Mouse (Mus musculus) MEL (cell line): ENCODE data around the gene Neto2. TPM values are rescaled to one million over a fixed set of nuclear protein-coding genes. Genes with fewer than 3 reads are reported as not detected.
A peak's percentile ranks its signal among the peaks of the same experiment; 100 is the strongest.

Experiments
- DNase-seq: peaks from one replicate; pipeline ENCODE4 v3.0.0; 2011; ENCODE audit warnings: low read depth, low spot score
- H3K27ac ChIP-seq: 2 replicates; pipeline ENCODE4 v1.5.1; 2012; ENCODE audit warnings: low read depth, mild to moderate bottlenecking, control low read depth, low read length, moderate library complexity; ENCODE audit not compliant: control insufficient read depth
- H3K27me3 ChIP-seq, 2 experiments: fragments of 150-350 bp in 1 of 2; sonication (generic) in 1 of 2; 2 replicates each; pipeline ENCODE4 v1.6.1; 2012; ENCODE audit warnings: low read length in 2 of 2, mild to moderate bottlenecking in 2 of 2, improper control_type of control experiment in 1 of 2, moderate library complexity in 1 of 2; ENCODE audit not compliant: insufficient read depth in 2 of 2, control insufficient read depth in 1 of 2
- H3K36me3 ChIP-seq, 2 experiments: 2 replicates each; pipeline ENCODE4 v1.6.1; 2012 to 2014; ENCODE audit warnings: low read length in 2 of 2, improper control_type of control experiment in 1 of 2, inconsistent platforms in 1 of 2, mild to moderate bottlenecking in 1 of 2; ENCODE audit not compliant: insufficient read depth in 2 of 2, control insufficient read depth in 1 of 2
- H3K4me1 ChIP-seq, 2 experiments: fragments of 150-350 bp in 1 of 2; sonication (generic) in 1 of 2; 2 replicates each; pipeline ENCODE4 v1.6.1; 2012; ENCODE audit warnings: low read length in 2 of 2, improper control_type of control experiment in 1 of 2, mild to moderate bottlenecking in 1 of 2; ENCODE audit not compliant: insufficient read depth in 2 of 2, control insufficient read depth in 1 of 2
- H3K4me3 ChIP-seq, 2 experiments: fragments of 150-350 bp in 1 of 2; sonication (generic) in 1 of 2; 2 replicates each; pipeline ENCODE4 v1.5.1; 2012; ENCODE audit warnings: low read depth in 2 of 2, low read length in 2 of 2, mild to moderate bottlenecking in 2 of 2, moderate library complexity in 2 of 2, control low read depth in 1 of 2, improper control_type of control experiment in 1 of 2; ENCODE audit not compliant: control insufficient read depth in 1 of 2, insufficient read depth in 1 of 2
- H3K79me2 ChIP-seq: 2 replicates; pipeline ENCODE4 v1.6.1; 2012; ENCODE audit warnings: mild to moderate bottlenecking, low read length, moderate library complexity; ENCODE audit not compliant: control insufficient read depth, poor library complexity, insufficient read depth
- H3K9ac ChIP-seq: 2 replicates; pipeline ENCODE4 v1.6.1; 2012; ENCODE audit warnings: low read depth, mild to moderate bottlenecking, control low read depth, low read length, moderate library complexity; ENCODE audit not compliant: control insufficient read depth, poor library complexity, severe bottlenecking
- H3K9me3 ChIP-seq: fragments of 150-350 bp; sonication (generic); replicated peaks from 2 replicates; pipeline ENCODE4 v1.6.1; 2012; ENCODE audit warnings: mild to moderate bottlenecking, low read length, improper control_type of control experiment, moderate library complexity; ENCODE audit not compliant: insufficient read depth
- ELF1 ChIP-seq: IDR thresholded peaks from 2 replicates; pipeline ENCODE4 v1.6.1; 2014; ENCODE audit warnings: low read depth, mild to moderate bottlenecking, inconsistent platforms, low read length, improper control_type of control experiment, moderate library complexity
- EP300 ChIP-seq, 2 experiments: IDR thresholded peaks; 2 replicates each; pipeline ENCODE4 v1.6.1; 2011; ENCODE audit warnings: improper control_type of control experiment in 2 of 2, low read length in 2 of 2, low read depth in 1 of 2, mild to moderate bottlenecking in 1 of 2
- ETS1 ChIP-seq: IDR thresholded peaks from 2 replicates; pipeline ENCODE4 v1.6.1; 2012; ENCODE audit warnings: low read depth, mild to moderate bottlenecking, inconsistent platforms, low read length, improper control_type of control experiment, moderate library complexity
- GABPA ChIP-seq: IDR thresholded peaks from 2 replicates; pipeline ENCODE4 v1.6.1; 2012; ENCODE audit warnings: low read depth, mild to moderate bottlenecking, inconsistent platforms, low read length, improper control_type of control experiment, moderate library complexity
- GATA1 ChIP-seq: IDR thresholded peaks from 2 replicates; pipeline ENCODE4 v1.6.1; 2011; ENCODE audit warnings: low read depth, low read length, improper control_type of control experiment
- JUND ChIP-seq: IDR thresholded peaks from 2 replicates; pipeline ENCODE4 v1.6.1; 2011; ENCODE audit warnings: low read depth, mild to moderate bottlenecking, improper control_type of control experiment, low read length
- MAX ChIP-seq: IDR thresholded peaks from 2 replicates; pipeline ENCODE4 v1.6.1; 2011; ENCODE audit warnings: low read length, improper control_type of control experiment
- MXI1 ChIP-seq: IDR thresholded peaks from 2 replicates; pipeline ENCODE4 v1.6.1; 2011; ENCODE audit warnings: mild to moderate bottlenecking, low read depth, low read length, improper control_type of control experiment
- NELFE ChIP-seq: IDR thresholded peaks from 2 replicates; pipeline ENCODE4 v1.6.1; 2011; ENCODE audit warnings: low read depth, low read length, improper control_type of control experiment
- NRF1 ChIP-seq: IDR thresholded peaks from 2 replicates; pipeline ENCODE4 v1.6.1; 2014; ENCODE audit warnings: low read depth, mild to moderate bottlenecking, inconsistent platforms, low read length, improper control_type of control experiment, moderate library complexity; ENCODE audit not compliant: poor library complexity, insufficient read depth, severe bottlenecking
- POLR2A ChIP-seq, 2 experiments: IDR thresholded peaks; 2 replicates each; pipeline ENCODE4 v1.6.1; 2011 to 2012; ENCODE audit warnings: low read length in 2 of 2, mild to moderate bottlenecking in 2 of 2, control low read depth in 1 of 2, improper control_type of control experiment in 1 of 2, low read depth in 1 of 2, moderate library complexity in 1 of 2; ENCODE audit not compliant: control insufficient read depth in 1 of 2, insufficient read depth in 1 of 2, poor library complexity in 1 of 2
- POLR2AphosphoS2 ChIP-seq: IDR thresholded peaks from 2 replicates; pipeline ENCODE4 v1.6.1; 2011; ENCODE audit warnings: low read length, improper control_type of control experiment
- RAD21 ChIP-seq: IDR thresholded peaks from 2 replicates; pipeline ENCODE4 v1.6.1; 2011; ENCODE audit warnings: mild to moderate bottlenecking, low read depth, low read length, improper control_type of control experiment
- SMC3 ChIP-seq: IDR thresholded peaks from 2 replicates; pipeline ENCODE4 v1.6.1; 2011; ENCODE audit warnings: low read depth, low read length, improper control_type of control experiment
- TAL1 ChIP-seq: IDR thresholded peaks from 2 replicates; pipeline ENCODE4 v1.6.1; 2012; ENCODE audit warnings: mild to moderate bottlenecking, inconsistent platforms, low read length, moderate library complexity, mixed read lengths
- TCF12 ChIP-seq: IDR thresholded peaks from 2 replicates; pipeline ENCODE4 v1.6.1; 2014; ENCODE audit warnings: low read depth, mild to moderate bottlenecking, inconsistent platforms, low read length, improper control_type of control experiment, moderate library complexity
- UBTF ChIP-seq: IDR thresholded peaks from 2 replicates; pipeline ENCODE4 v1.6.1; 2012; ENCODE audit warnings: low read depth, mild to moderate bottlenecking, inconsistent platforms, low read length, improper control_type of control experiment, moderate library complexity, borderline replicate concordance; ENCODE audit not compliant: insufficient read depth
- USF1 ChIP-seq: IDR thresholded peaks from 2 replicates; pipeline ENCODE4 v1.6.1; 2014; ENCODE audit warnings: low read depth, mild to moderate bottlenecking, inconsistent platforms, low read length, improper control_type of control experiment, moderate library complexity
- ZC3H11A ChIP-seq: IDR thresholded peaks from 2 replicates; pipeline ENCODE4 v1.6.1; 2012; ENCODE audit warnings: low read depth, mild to moderate bottlenecking, inconsistent platforms, low read length, improper control_type of control experiment
- ZKSCAN1 ChIP-seq: IDR thresholded peaks from 2 replicates; pipeline ENCODE4 v1.6.1; 2012; ENCODE audit warnings: low read depth, mild to moderate bottlenecking, inconsistent platforms, low read length, improper control_type of control experiment, moderate library complexity
- ZMIZ1 ChIP-seq: IDR thresholded peaks from 2 replicates; pipeline ENCODE4 v1.6.1; 2012; ENCODE audit warnings: low read depth, mild to moderate bottlenecking, inconsistent platforms, low read length, improper control_type of control experiment, moderate library complexity
- polyA plus RNA-seq, 2 experiments: library from polyadenylated mRNA; stranded (reverse) in 1 of 2; unstranded in 1 of 2; fragments of >175 nt in 1 of 2; fragments of >200 nt in 1 of 2; gene quantifications; 2 replicates each; pipeline versions ENCODE4 v1.2.1 to v1.2.4; 2012; ENCODE audit warnings: low replicate concordance in 2 of 2, low read depth in 1 of 2; ENCODE audit not compliant: insufficient read length in 2 of 2, insufficient read depth in 1 of 2, missing spikeins in 1 of 2
- total RNA-seq: library from RNA; depleted of rRNA; stranded (reverse); fragments of 300-350 nt; gene quantifications from 2 replicates; pipeline ENCODE4 v1.2.3, GENCODE M21; 2012; rRNA removed

Neto2 gene
- total RNA-seq (3.7 and 4.3 TPM in 2 replicates), polyA plus RNA-seq (1 to 10 TPM in 1 of 2 experiments, not detected in 1; 3.2 TPM)

- peak within 1 kb of the TSS; percentile 45; the same call in 1 of the 2 replicates for H3K27ac ChIP-seq
- DNase-seq = peak; percentile 72
These were observed at the start of gene Neto2 for GRCm38 (mm10) chr8:85700751-85701351. Gene Neto2, minus strand, starts transcription at chr8:85700924.

GRCm38 (mm10) chr8:85745053-85745452, 44.3 kb upstream of the Neto2 start:
- H3K4me3 ChIP-seq = no peak overlapping the region
- peaks cover 0 to 6% of the 10 kb centered on the region in 2 experiments; a peak in 3 of 4 replicates for H3K36me3 ChIP-seq
- H3K79me2 ChIP-seq = no peaks in the 10 kb centered on the region
- TF ChIP-seq ETS1 (0 out of 2 replicates have a peak, but pooled peaks have one; percentile 19), ZC3H11A (no peak), GATA1 (0 out of 2 replicates have a peak, but pooled peaks have one; percentile 30), EP300 (IDR thresholded peaks at IDR 0.05; ENCODE audit: low read depth in 1 of 2, low read length in 2 of 2) (peak; percentile 51 to 68; a peak in 3 of 4 replicates), RAD21 (no peak), TAL1 (peak; percentile 31; the same call in 1 of the 2 replicates), TCF12 (peak; percentile 59; the same call in 1 of the 2 replicates), GABPA (no peak), SMC3 (no peak)
- TF ChIP-seq, all 39 proteins: peak for 5
- H3K27ac ChIP-seq = no peak overlapping the region
- H3K9me3 ChIP-seq = no peaks in the 10 kb centered on the region
- no peaks in the 10 kb centered on the region for H3K27me3 ChIP-seq
- peaks cover 0 to 9% of the 10 kb centered on the region in 2 experiments; a peak in 2 of 4 replicates for H3K4me1 ChIP-seq
- no peak overlapping the region for H3K9ac ChIP-seq
- DNase-seq = peak; percentile 34

More at GRCm38 (mm10) chr8:85700751-85701351, at the start of gene Neto2:
- H3K4me3 ChIP-seq = peak within 1 kb of the TSS; percentile 52 to 89
- peaks cover 3% of the 10 kb centered on the region; the same call in 1 of the 2 replicates for H3K79me2 ChIP-seq
- TF ChIP-seq MAX (peak; percentile 90), USF1 (no peak), ZMIZ1 (0 out of 2 replicates have a peak, but pooled peaks have one; percentile 47), JUND (no peak), ETS1 (0 out of 2 replicates have a peak, but pooled peaks have one; percentile 7), GABPA (no peak), ELF1 (0 out of 2 replicates have a peak, but pooled peaks have one; percentile 6), POLR2AphosphoS2 (no peak), NELFE (peak; percentile 80), NRF1 (peak; percentile 75), ZKSCAN1 (no peak), MXI1 (0 out of 2 replicates have a peak, but pooled peaks have one; percentile 25), POLR2A (IDR thresholded peaks at IDR 0.05; ENCODE audit: control insufficient read depth in 1 of 2, insufficient read depth in 1 of 2, low read depth in 1 of 2, low read length in 2 of 2, poor library complexity in 1 of 2) (peak; percentile 71 to 79; a peak in 3 of 4 replicates), GATA1 (no peak), UBTF (0 out of 2 replicates have a peak, but pooled peaks have one; percentile 16)
- H3K36me3 ChIP-seq = peaks cover 0 to 15% of the 10 kb centered on the region in 2 experiments; a peak in 2 of 4 replicates
- H3K9me3 ChIP-seq = no peaks in the 10 kb centered on the region
- H3K9ac ChIP-seq = peak within 1 kb of the TSS; percentile 80
- peaks cover 4 to 15% of the 10 kb centered on the region in 2 experiments; a peak in 3 of 4 replicates for H3K4me1 ChIP-seq
- H3K27me3 ChIP-seq = no peaks in the 10 kb centered on the region
